Mouse (Mus musculus) ES-Bruce4 (cell line): ENCODE data around the gene Nrp1. TPM values are rescaled to one million over a fixed set of nuclear protein-coding genes. Genes with fewer than 3 reads are reported as not detected.

ENCODE experiments used
- H3K27ac ChIP-seq: 2 replicates; pipeline ENCODE4 v1.5.1; 2012; ENCODE audit warnings: low read length, inconsistent platforms; ENCODE audit not compliant: insufficient read depth
- H3K27me3 ChIP-seq: 2 replicates; pipeline ENCODE4 v1.6.1; 2012; ENCODE audit warnings: mild to moderate bottlenecking, low read length, inconsistent platforms; ENCODE audit not compliant: control insufficient read depth, poor library complexity, insufficient read depth, severe bottlenecking
- H3K36me3 ChIP-seq: 2 replicates; pipeline ENCODE4 v1.6.1; 2012; ENCODE audit warnings: inconsistent platforms, mild to moderate bottlenecking, low read length, moderate library complexity; ENCODE audit not compliant: control insufficient read depth, poor library complexity, insufficient read depth, severe bottlenecking
- H3K4me1 ChIP-seq: one replicate; pipeline ENCODE4 v1.8.1; 2011; ENCODE audit warnings: low read length; ENCODE audit not compliant: control insufficient read depth, insufficient read depth
- H3K4me3 ChIP-seq: 2 replicates; pipeline ENCODE4 v1.5.1; 2011; ENCODE audit warnings: low read depth, mild to moderate bottlenecking, low read length
- H3K9ac ChIP-seq: 2 replicates; pipeline ENCODE4 v1.6.1; 2012; ENCODE audit warnings: low read depth, mild to moderate bottlenecking, inconsistent platforms; ENCODE audit not compliant: poor library complexity, severe bottlenecking
- H3K9me3 ChIP-seq: replicated peaks from 2 replicates; pipeline ENCODE4 v1.6.1; 2012; ENCODE audit warnings: mild to moderate bottlenecking, low read length, inconsistent platforms; ENCODE audit not compliant: control insufficient read depth, poor library complexity, insufficient read depth, severe bottlenecking
- CTCF ChIP-seq: IDR thresholded peaks from one replicate; pipeline ENCODE4 v1.8.1; 2011; ENCODE audit warnings: low read depth, low read length
- EP300 ChIP-seq: IDR thresholded peaks from 2 replicates; pipeline ENCODE4 v1.6.1; 2011; ENCODE audit warnings: low read depth, low read length; ENCODE audit not compliant: insufficient read depth
- POLR2A ChIP-seq: IDR thresholded peaks from one replicate; pipeline ENCODE4 v1.8.1; 2011; ENCODE audit warnings: low read length; ENCODE audit not compliant: insufficient read depth
- polyA plus RNA-seq: library from polyadenylated mRNA; stranded (reverse); fragments of >200 nt; gene quantifications from 2 replicates; pipeline ENCODE4 v1.2.4, GENCODE M21; 2011; ENCODE audit warnings: low read depth; ENCODE audit not compliant: missing spikeins, insufficient read depth, insufficient read length

The Nrp1 gene
- polyA plus RNA-seq, 1 experiment = 0.40 TPM

DNA sequence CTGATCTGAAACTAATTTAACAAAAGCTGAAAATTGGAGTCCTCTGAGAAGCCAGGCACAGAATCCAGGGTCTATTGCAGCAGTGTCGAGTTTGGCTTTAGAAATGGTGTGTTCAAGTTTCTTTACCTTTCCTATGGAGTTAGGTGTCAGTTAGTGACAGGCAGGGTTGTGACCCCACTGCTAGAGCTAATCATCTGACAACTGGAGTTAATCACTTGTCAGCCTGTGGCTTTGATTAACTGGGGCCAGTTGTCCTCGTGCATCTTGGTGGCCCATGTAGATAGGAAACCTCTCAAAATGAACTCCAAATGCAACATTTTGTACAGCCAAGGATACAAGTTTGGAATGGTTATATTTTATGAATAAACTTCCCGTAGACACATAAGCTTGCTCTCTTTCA, 39.0 kb downstream of the Nrp1 start:
- no peak overlapping the region for H3K27ac ChIP-seq
- TF ChIP-seq EP300 (no peak), POLR2A (no peak), CTCF (no peak)
- H3K36me3 ChIP-seq = no peaks in the 10 kb centered on the region
- H3K9ac ChIP-seq = no peak overlapping the region
- H3K27me3 ChIP-seq = no peaks in the 10 kb centered on the region
- no peaks in the 10 kb centered on the region for H3K9me3 ChIP-seq
- H3K4me1 ChIP-seq = no peaks in the 10 kb centered on the region
- H3K4me3 ChIP-seq = no peak overlapping the region

DNA sequence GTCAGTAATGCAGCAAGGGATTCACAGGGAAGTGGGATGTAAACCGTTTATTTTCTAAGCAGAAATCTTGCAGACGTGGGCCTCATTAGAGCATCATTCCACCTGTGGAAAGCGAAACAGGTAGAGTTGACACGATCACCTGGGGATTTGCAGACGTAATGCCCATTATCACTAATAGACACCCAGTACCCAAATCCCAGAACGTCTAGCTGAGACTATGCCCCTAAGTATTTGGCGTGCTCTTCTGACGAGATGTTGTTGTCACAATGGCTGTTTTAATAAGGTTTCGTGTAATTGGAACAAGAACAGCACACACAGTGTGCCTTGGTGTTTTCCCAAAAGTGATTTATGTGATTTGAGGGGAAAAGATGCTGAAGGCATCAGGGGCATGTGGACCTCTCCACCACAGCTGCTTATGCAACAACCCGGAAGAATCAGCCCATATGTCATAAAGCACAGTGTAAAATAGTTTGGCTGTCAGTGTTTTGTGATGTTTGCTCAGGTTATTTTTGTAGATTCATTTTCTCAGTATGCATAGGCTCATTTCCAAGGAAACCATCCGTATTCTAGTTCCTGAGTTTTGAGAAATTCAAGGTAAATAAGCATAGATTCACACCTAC, 40.2 kb downstream of the Nrp1 start:
- H3K27me3 ChIP-seq = no peaks in the 10 kb centered on the region
- H3K36me3 ChIP-seq = no peaks in the 10 kb centered on the region
- H3K9me3 ChIP-seq = no peaks in the 10 kb centered on the region
- H3K4me1 ChIP-seq = no peaks in the 10 kb centered on the region
- no peak for TF ChIP-seq POLR2A
- TF ChIP-seq CTCF = no peak
- TF ChIP-seq EP300 = no peak
- no peak overlapping the region for H3K9ac ChIP-seq
- H3K4me3 ChIP-seq = no peak overlapping the region
- no peak overlapping the region for H3K27ac ChIP-seq

- Histone ChIP-seq H3K27ac (no peak overlapping the region), H3K36me3 (no peaks in the 10 kb centered on the region), H3K27me3 (no peaks in the 10 kb centered on the region), H3K9me3 (no peaks in the 10 kb centered on the region), H3K4me3 (no peak overlapping the region), H3K9ac (no peak overlapping the region), H3K4me1 (no peaks in the 10 kb centered on the region)
- TF ChIP-seq CTCF = no peak
- no peak for TF ChIP-seq EP300
- TF ChIP-seq POLR2A = no peak
Observed at GRCm38 (mm10) chr8:128400286-128400685, 41.9 kb downstream of the Nrp1 start.

DNA sequence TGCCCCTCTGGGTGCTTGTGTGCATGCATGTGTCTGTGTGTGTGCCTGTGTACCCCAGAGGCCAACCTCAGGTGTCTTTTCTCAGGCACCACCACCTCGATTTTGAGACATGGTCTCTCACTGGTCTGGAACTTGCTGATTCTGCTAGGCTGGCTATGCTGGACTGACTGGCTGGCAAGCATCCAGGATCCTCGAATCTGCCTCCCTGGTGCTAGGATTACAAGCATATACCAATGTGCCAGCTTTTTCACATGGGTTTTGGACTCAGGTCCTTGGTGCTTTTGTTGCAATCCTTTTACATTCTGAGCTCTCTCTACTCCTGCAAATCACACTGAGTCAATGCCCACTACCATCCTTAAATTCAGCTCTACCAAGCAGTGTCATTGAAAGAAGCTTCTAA, 46.5 kb downstream of the Nrp1 start:
- H3K27ac ChIP-seq = no peak overlapping the region
- H3K4me1 ChIP-seq = no peaks in the 10 kb centered on the region
- TF ChIP-seq EP300 (no peak), POLR2A (no peak), CTCF (no peak)

GRCm38 (mm10) chr8:128413381-128413780, 55.0 kb downstream of the Nrp1 start:
- Histone ChIP-seq H3K9me3 (no peaks in the 10 kb centered on the region), H3K27ac (no peak overlapping the region), H3K4me3 (no peak overlapping the region)

More for the DNA sequence above, 46.5 kb downstream of the Nrp1 start:
- no peaks in the 10 kb centered on the region for H3K36me3 ChIP-seq
- no peak overlapping the region for H3K4me3 ChIP-seq
- H3K9ac ChIP-seq = no peak overlapping the region
- H3K27me3 ChIP-seq = no peaks in the 10 kb centered on the region
- H3K9me3 ChIP-seq = no peaks in the 10 kb centered on the region

More at GRCm38 (mm10) chr8:128413381-128413780, 55.0 kb downstream of the Nrp1 start:
- Histone ChIP-seq H3K9ac (no peak overlapping the region), H3K27me3 (no peaks in the 10 kb centered on the region), H3K36me3 (no peaks in the 10 kb centered on the region), H3K4me1 (no peaks in the 10 kb centered on the region)
- TF ChIP-seq EP300 = no peak
- no peak for TF ChIP-seq POLR2A
- no peak for TF ChIP-seq CTCF
